Mouse (Mus musculus) macrophage (primary cell): ENCODE measurements around the gene Pfas. TPM values are rescaled to one million over a fixed set of nuclear protein-coding genes. Genes with fewer than 3 reads are reported as not detected.
"Not testable (repeated sequence)": the region's sequence is repeated elsewhere in the genome, so short reads cannot be mapped to it uniquely, and the experiment has no call there.

ENCODE experiments used
- H3K27ac ChIP-seq: fragments of 350-480 bp; formaldehyde crosslinking; 2 replicates; pipeline ENCODE4 v1.9.0; 2021
- H3K36me3 ChIP-seq: fragments of 350-480 bp; formaldehyde crosslinking; 2 replicates; pipeline ENCODE4 v1.9.0; 2021; ENCODE audit errors: inconsistent target
- H3K4me3 ChIP-seq: fragments of 350-480 bp; formaldehyde crosslinking; 2 replicates; pipeline ENCODE4 v1.9.0; 2021; ENCODE audit errors: inconsistent target
- H3K79me2 ChIP-seq: fragments of 350-480 bp; formaldehyde crosslinking; 2 replicates; pipeline ENCODE4 v1.9.0; 2021; ENCODE audit errors: inconsistent target
- whole genome bisulfite sequencing: methylation state at CpG from one replicate; pipeline ENCODE4 v1.1.7; 2026; ENCODE audit warnings: inconsistent platforms; ENCODE audit not compliant: missing documents; 5-methylcytosine and 5-hydroxymethylcytosine counted together
- polyA plus RNA-seq: library from polyadenylated mRNA; stranded (reverse); fragments of 250-400 nt; gene quantifications from 3 replicates; pipeline ENCODE4 v1.2.4, GENCODE M21; 2018; ENCODE audit warnings: inconsistent platforms

Gene Pfas
- polyA plus RNA-seq, 1 experiment from 2014 or later: 2.4 TPM

DNA sequence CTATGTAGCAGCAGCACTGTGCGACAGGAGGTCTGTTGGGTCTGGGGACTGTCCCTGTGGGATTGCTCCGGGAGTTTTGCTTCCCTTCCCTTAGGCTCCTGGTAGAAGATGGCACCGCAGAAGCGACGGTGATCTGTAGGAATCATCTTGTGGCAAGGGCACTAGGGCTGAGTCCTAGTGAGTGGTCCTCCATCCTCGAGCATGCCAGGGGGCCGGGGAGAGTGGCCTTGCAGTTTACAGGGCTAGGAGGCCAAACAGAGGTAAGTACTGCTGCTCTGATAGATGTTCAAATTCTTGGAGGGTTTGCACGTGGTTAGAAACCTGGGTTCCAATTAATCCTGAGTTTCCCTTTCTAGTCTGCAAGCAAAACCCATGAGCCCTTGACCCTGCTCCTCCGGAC lies 27.2 kb upstream of the Pfas start:
- WGBS: 90% methylated on average over 9 of the region's 9 CpGs
- H3K79me2 ChIP-seq: no peaks in the 10 kb centered on the region
- peak overlapping the region; percentile 10; the same call in 1 of the 2 replicates for H3K27ac ChIP-seq
- no peak overlapping the region for H3K4me3 ChIP-seq
- H3K36me3 ChIP-seq: no peaks in the 10 kb centered on the region

DNA sequence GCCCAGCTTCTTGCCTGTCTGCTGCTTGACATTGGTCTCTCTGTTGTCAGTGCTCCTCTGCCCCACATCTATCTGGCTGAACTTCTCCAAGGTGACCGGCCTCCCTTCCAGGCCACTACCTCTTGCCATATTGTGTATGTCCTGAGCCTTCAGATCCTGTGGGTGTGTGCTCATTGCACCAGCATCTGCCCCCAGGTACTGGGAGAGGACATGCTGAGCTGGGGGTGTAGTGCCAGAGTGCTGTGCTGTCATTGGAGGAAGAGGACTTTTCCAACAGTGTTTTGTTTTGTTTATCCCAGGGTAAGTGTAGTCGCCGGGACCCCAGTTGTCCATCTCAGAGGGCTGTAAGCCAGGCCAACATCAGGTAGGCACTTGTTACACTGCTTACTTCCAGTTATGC lies 26.3 kb upstream of the Pfas start:
- WGBS: 89% methylated on average over 3 of the region's 3 CpGs
- H3K27ac ChIP-seq: no peak overlapping the region
- H3K4me3 ChIP-seq: no peak overlapping the region
- no peaks in the 10 kb centered on the region for H3K36me3 ChIP-seq
- H3K79me2 ChIP-seq: no peaks in the 10 kb centered on the region

DNA sequence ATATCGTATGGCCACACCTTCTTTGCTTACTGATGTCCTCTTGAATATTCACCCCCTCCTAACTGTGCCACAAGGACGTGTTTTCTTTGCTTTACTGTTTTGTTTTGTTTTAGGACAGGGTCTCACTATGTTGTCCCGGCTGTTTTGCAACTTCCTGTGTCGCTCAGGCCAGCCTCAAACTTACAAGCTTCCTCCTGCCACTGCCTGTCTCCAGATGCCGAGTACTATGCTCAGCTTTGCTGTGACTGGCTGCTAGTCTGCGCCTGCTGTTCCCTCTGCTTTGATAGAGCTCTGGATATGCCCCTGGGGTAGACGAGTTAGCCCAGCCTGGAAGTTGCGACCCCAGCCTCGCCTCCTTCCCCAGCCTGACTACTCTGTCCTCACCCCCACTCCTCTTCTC lies 25.3 kb upstream of the Pfas start:
- peak overlapping the region; percentile 45 for H3K27ac ChIP-seq
- no peak overlapping the region for H3K4me3 ChIP-seq
- no peaks in the 10 kb centered on the region for H3K79me2 ChIP-seq
- H3K36me3 ChIP-seq: no peaks in the 10 kb centered on the region; the same call in 1 of the 2 replicates
- WGBS: 22% methylated on average over 9 of the region's 9 CpGs

DNA sequence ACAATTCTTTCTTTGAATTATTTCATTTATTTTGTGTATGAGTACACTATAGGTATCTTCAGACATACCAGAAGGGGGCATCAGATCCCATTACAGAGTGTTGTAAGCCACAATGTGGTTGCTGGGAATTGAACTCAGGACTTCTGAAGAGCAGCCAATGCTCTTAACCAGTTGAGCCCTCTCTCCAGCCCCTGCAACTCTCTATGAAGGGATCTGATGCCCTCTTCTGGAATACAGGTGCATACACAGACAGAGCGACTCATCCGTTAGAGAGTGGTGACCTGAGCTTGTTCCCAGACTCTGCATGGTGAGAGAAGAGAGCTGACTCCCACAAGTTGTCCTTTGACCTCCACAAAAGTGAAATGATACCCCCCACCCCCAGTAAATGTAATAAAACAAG lies 20.5 kb upstream of the Pfas start:
- WGBS: 95% methylated on average over 2 of the region's 2 CpGs
- H3K36me3 ChIP-seq: peaks cover 24% of the 10 kb centered on the region
- no peak overlapping the region for H3K4me3 ChIP-seq
- H3K79me2 ChIP-seq: no peaks in the 10 kb centered on the region
- no peak overlapping the region for H3K27ac ChIP-seq

DNA sequence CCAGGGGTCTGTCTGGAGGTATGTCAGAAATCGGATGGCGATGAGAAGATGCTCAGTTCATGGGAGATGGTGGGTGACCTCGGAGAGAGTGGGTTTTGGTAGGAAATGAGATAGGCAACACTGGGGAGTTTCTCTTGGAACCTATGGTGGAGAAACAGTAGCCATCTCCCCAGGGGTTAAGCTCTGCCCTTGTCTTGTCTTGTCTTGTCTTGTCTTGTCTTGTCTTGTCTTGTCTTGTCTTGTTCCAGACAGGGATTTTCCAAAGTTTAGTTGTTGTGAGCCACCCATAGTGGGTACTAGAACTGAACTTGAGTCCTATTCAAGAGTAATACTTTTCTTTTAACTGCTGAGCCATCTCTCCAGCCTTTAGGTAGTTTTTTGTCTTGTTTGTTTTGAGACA lies 18.3 kb upstream of the Pfas start:
- 93% methylated on average over 3 of the region's 3 CpGs for WGBS
- Histone ChIP-seq H3K27ac (no peak overlapping the region), H3K36me3 (peaks cover 37% of the 10 kb centered on the region), H3K4me3 (no peak overlapping the region), H3K79me2 (no peaks in the 10 kb centered on the region)

DNA sequence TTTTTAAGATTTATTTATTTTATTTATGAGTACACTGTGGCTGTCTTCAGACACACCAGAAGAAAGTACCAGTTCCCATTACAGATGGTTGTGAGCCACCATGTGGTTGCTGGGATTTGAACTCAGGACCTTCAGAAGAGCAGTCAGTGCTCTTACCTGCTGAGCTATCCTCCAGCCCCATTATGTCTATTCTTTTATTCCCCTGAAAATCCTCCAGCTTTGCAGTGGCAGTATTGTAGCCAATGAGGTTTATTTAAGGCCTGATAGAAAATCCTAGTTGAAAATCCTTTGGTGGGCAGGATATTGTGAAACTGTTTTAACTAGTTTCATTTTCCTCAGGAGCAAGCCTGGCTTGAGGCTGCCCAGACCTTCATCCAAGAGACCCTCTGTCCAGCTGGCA lies 12.4 kb upstream of the Pfas start:
- Histone ChIP-seq H3K36me3 (peaks cover 17% of the 10 kb centered on the region; the same call in 1 of the 2 replicates), H3K27ac (no peak overlapping the region), H3K79me2 (peaks cover 23% of the 10 kb centered on the region), H3K4me3 (no peak overlapping the region)

DNA sequence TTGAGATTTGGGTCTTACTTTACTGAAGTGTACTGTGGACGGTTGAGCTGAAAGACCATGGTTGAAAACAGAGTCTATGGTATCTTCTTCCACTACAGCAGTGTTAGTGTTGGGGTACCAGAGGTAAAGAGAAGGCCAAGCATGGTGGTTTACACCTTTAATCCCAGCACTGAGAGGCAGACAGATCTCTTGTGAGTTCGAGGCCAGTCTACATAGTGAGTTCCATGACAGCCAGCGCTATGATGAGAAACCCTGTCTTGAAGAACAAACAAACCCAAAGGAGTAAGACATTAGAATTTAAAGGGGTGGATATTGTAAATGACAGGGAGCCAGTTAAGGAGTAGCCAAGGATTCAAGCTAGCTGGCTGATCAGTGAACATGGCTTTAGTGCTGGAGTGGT lies 8.5 kb upstream of the Pfas start:
- 72% methylated on average over 3 of the region's 3 CpGs for WGBS
- Histone ChIP-seq H3K79me2 (peaks cover 23% of the 10 kb centered on the region), H3K4me3 (peak overlapping the region; percentile 84), H3K27ac (peak overlapping the region; percentile 70), H3K36me3 (no peaks in the 10 kb centered on the region)

DNA sequence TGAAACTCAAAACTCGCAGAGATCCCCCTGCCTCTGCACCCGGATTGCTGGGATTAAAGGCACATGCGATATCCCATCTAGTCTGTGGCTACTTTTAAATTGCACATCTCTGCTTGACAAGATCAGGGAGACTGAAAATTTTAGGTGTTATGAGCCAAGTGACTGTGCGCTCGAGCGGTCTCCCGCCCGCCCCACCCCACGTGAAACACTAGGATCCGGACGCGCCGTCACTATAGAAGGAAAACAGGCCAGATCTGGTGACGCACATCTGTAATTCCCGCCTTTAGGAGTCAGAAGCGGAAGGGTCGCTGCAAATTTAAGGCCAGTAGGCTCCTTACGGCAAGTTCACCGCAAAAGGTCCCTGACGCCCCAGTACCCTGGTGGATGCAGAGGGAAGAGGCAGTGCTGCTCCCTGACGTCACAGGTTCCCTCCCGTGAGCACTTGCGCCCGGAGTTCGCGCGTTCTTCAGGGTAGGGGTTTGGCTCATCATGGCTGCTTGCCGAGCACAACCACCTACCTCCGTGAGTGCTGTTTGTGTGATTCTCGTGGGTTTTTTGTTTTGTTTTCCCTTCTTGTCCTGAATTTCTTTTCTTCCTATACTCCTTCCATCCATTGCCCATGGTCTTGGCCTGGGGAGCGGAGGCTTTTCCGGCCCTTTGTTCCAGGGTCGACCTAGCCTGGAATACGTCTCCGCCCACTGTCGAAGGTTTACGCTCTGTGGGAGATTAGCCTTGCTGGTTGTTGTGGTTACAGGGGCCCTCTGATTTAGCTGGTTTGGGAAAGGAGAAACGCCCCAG lies 7.6 kb upstream of the Pfas start, which contains the start of gene Ctc1:
Gene Ctc1 (plus strand): TSS at position 268 of the 798 bp plus-strand sequence.
- Histone ChIP-seq H3K36me3 (no peaks in the 10 kb centered on the region), H3K27ac (peak within 1 kb of the TSS; percentile 70), H3K4me3 (peak within 1 kb of the TSS; percentile 84), H3K79me2 (peaks cover 31% of the 10 kb centered on the region)
- WGBS: under 1% methylated on average over 36 of the region's 38 CpGs

DNA sequence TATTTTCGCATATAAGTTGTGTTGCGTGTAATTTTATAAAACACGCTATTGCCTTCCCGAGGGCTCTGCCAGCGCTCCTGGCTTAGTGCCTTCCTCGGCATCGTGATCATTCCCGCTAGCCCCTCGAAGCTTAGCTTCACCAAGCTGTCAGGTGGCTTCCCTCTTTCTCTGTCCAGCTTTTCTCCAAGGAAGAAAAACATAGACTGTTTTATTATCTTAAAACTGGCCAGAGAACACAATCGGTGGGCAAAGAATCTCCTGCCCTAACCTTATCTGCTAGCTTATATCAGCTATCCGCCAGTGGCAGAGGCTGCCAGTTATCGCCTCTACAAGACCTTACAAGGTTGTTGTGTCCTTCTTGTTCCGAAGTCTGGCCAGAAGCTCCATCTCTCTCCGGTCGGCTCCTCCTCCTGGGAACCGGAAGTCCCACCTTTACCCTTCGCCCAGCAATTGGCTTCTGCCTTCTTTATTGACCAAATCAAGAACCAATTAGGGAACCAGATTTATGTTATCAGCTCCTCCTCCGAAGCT lies 3.9 kb upstream of the Pfas start:
- H3K4me3 ChIP-seq: peak overlapping the region; percentile 64
- WGBS: 2% methylated on average over 18 of the region's 18 CpGs
- H3K27ac ChIP-seq: peak overlapping the region; percentile 57
- peaks cover 33% of the 10 kb centered on the region for H3K79me2 ChIP-seq
- no peaks in the 10 kb centered on the region for H3K36me3 ChIP-seq

DNA sequence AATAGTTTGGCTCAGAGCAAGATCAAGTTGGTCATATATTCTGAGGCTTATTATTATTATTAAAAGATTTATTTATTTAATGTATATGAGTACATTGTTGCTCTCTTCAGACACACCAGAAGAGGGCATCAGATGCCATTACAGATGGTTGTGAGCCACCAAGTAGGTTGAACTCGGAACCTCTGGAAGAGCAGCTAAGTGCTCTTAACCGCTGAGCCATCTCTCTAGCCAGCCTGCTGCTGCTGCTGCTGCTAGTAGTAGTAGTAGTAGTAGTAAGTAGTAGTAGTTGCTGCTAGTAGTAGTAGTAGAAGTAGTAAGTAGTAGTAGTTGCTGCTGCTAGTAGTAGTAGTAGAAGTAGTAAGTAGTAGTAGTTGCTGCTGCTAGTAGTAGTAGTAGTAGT lies 3.2 kb upstream of the Pfas start:
- peaks cover 33% of the 10 kb centered on the region for H3K79me2 ChIP-seq
- 43% methylated on average over 2 of the region's 2 CpGs for WGBS
- peak overlapping the region; percentile 64 for H3K4me3 ChIP-seq
- not testable (repeated sequence) for H3K36me3 ChIP-seq
- H3K27ac ChIP-seq: peak overlapping the region; percentile 57

DNA sequence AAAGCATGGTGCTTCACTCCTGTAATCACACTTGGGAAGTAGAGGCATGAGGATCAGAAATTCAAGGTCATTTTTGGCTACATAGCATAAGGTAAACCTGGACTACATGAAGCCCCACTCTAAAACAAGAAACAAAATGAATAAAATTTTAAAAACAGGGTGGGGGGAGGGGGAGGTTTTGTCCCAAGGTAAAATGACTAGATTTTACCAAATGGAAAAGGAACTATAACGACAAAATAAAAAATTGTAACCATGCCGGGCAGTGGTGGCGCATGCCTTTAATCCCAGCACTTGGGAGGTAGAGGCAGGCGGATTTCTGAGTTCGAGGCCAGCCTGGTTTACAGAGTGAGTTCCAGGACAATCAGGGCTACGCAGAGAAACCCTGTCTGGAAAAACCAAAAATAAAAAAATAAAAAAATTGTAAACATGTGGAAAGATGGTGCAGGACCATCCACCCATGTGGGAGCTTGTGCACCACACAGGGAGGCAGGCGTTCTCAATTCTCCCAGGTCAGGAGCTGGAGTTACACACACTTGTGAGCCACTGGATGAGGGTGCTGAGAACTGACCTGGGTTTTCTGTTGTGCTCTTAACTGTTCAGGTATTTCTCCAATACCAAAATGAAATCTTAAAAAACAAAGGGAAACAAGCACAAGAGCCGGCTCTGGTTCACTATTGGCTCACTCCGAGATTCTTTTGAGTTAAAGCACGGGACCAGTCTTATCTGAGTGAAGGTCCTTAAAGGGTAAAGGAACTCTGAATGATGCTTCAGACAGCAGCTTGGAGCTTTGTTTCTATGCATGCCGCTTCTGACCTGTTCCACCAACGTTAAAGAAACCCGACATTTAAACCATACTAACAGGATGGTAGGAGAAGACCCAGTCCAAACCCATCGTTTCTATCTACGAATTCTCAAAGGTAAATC lies 2.4 kb upstream of the Pfas start:
- Histone ChIP-seq H3K36me3 (no peaks in the 10 kb centered on the region), H3K27ac (no peak overlapping the region), H3K4me3 (no peak overlapping the region), H3K79me2 (peaks cover 37% of the 10 kb centered on the region)
- WGBS: 89% methylated on average over 15 of the region's 15 CpGs

DNA sequence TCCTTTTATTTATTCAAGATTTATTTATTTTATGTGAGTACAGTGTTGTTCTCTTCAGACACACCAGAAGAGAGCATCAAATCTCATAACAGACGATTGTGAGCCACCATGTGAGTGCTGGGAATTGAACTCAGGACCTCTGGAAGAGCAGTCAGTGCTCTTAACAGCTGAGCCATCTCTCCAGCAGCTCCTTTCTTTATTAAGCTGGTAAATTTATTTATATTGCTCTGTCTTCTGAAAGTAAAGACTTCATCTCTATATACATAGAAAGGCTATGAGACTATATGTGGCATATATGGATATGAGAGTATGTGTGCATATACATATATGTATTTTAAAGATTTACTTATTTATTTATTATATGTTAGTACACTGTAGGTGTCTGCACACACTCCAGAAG lies 1.2 kb upstream of the Pfas start:
- Histone ChIP-seq H3K27ac (no peak overlapping the region), H3K79me2 (peaks cover 40% of the 10 kb centered on the region), H3K36me3 (no peaks in the 10 kb centered on the region), H3K4me3 (no peak overlapping the region)
- 88% methylated on average over 1 of the region's 1 CpGs for WGBS

DNA sequence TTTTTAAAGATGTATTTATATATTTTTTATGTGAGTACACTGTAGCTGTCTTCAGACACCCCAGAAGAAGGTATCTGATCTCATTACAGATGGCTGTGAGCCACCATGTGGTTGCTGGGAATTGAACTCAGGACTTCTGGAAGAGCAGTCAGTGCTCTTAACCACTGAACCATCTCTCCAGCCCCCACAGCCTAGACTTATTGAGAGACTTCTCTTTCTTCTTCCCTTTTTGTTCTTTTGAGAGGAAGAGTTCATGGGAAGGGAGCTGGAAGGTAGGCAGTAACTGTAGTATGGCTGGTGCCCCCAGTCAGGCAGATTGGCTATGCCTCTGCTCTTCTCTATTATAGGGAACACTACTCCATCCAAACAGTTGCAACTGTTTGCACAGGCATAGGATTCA lies 1.7 kb downstream of the Pfas start:
- H3K36me3 ChIP-seq, H3K27ac ChIP-seq, H3K4me3 ChIP-seq: not testable (repeated sequence)
- peaks cover 40% of the 10 kb centered on the region for H3K79me2 ChIP-seq

DNA sequence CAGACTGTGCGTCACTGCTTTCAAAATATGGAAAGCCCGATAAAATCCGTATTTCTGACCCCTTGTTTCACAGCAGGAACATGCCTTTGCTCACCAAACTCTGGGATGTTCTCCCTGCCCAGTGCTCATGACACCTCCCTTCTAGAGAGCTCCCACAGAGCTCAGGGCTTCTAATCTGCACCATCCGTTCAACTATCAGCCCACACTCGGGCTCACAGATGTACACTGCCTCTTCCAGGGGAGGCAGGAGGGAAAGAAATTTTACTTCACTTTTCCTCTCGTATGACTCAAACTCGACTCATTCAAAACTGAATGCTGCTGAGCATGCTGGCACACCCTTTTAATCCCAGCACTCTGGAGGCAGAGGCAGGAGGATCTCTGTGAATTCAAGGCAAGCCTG lies 3.1 kb downstream of the Pfas start:
- WGBS: 87% methylated on average over 7 of the region's 7 CpGs
- peaks cover 15% of the 10 kb centered on the region; the same call in 1 of the 2 replicates for H3K36me3 ChIP-seq
- no peak overlapping the region for H3K27ac ChIP-seq
- H3K79me2 ChIP-seq: peaks cover 28% of the 10 kb centered on the region
- no peak overlapping the region for H3K4me3 ChIP-seq

DNA sequence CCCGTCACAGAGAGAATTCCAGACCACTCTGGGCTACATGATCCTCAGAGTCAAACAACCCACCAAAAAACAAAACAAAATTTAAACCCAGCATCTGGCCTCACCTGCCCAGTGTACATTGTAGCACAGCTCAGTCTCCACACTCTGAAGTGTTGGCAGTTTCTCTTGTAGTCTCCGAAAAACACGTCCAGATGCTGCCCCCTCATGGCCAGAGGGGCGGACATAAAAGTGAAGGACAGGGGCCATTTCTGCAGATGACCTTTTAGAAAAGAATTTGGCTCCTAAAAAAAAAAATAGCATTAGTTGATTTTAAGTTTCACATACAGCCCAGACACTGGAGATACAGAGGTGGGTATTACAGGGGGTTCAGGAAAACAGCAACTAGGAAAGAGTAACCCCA lies 4.7 kb downstream of the Pfas start:
- Histone ChIP-seq H3K4me3 (no peak overlapping the region), H3K79me2 (peaks cover 28% of the 10 kb centered on the region), H3K27ac (no peak overlapping the region), H3K36me3 (peaks cover 23% of the 10 kb centered on the region; the same call in 1 of the 2 replicates)
- WGBS: 70% methylated on average over 4 of the region's 4 CpGs
